Mouse (Mus musculus): Measurements from ENCODE around the gene Ccdc85b. TPM values are rescaled to one million over a fixed set of nuclear protein-coding genes. Genes with fewer than 3 reads are reported as not detected.

Gene Ccdc85b
- polyA plus RNA-seq (2014; fragmentation: Illumina TruSeq; extraction: RNeasy Lipid Tissue Mini Kit (QIAGEN cat#74804); ENCODE audit: low replicate concordance) = 0.15 TPM

GRCm38 (mm10) chr19:5457746-5458442 lies at the start of gene Ccdc85b:
Ccdc85b (minus strand) TSS chr19:5457894.

DNA sequence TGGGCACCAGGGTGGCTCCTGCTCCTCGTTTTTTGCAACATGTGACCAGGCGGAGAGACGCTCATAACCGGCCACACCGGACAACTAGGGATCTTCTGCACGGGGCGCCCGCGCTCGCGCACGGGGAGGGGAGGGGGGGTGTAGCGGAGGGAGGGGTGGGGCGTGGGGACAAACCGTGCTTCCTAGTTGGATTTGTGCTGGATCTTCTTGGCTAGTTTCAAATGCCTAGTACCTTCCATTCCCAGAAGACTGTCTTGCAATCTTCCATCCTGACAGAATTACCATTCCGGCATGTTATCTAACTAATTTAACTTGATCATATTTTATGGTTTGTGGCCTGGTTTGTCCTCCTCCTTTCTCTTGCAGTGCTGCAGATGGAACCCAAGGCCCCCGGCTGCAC lies 46.0 kb upstream of the Ccdc85b start, which contains the start of gene 1700020D05Rik:
TSS of gene 1700020D05Rik (minus strand) at position 101 of the 400 bp plus-strand sequence.

GRCm38 (mm10) chr19:5490313-5490897 lies 32.7 kb upstream of the Ccdc85b start, which contains the start of gene Cfl1:
Cfl1 (plus strand) TSS chr19:5490455.

GRCm38 (mm10) chr19:5487768-5488550 lies 30.3 kb upstream of the Ccdc85b start, which contains the start of gene Mus81:
Mus81 (minus strand) TSS chr19:5488402.

GRCm38 (mm10) chr19:5473720-5474119 lies 16.0 kb upstream of the Ccdc85b start, which contains the start of gene Efemp2:
Efemp2 (plus strand) TSS chr19:5473954.

GRCm38 (mm10) chr19:5468374-5468773 lies 10.7 kb upstream of the Ccdc85b start, which contains the start of gene Ctsw:
Ctsw (minus strand) TSS chr19:5468507.

DNA sequence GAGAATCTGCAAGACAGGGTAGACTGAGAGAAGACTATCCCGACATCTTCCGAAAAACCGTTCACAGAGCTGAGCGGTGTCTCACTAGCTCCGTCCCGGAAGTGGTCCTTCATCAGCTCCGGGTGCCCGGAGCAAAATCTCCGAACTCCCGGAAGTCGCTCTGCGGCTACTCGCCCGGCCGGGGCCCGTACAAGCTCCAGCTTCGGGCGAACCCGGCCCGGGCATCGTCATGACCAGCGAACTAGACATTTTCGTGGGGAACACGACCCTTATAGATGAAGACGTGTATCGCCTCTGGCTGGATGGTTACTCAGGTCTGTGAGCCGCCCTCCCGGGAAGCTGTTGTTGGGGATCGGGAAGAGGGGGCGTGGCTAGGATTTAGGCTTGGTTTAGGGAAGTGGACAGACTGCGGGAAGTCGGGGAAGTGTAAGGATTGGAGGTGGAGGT lies 2.8 kb upstream of the Ccdc85b start, which contains the start of gene Fibp:
TSS of gene Fibp (plus strand) at position 151 of the 447 bp plus-strand sequence.

GRCm38 (mm10) chr19:5447515-5448353 lies 10.0 kb downstream of the Ccdc85b start, which contains the start of gene Fosl1:
Fosl1 (plus strand) TSS chr19:5447547.

DNA sequence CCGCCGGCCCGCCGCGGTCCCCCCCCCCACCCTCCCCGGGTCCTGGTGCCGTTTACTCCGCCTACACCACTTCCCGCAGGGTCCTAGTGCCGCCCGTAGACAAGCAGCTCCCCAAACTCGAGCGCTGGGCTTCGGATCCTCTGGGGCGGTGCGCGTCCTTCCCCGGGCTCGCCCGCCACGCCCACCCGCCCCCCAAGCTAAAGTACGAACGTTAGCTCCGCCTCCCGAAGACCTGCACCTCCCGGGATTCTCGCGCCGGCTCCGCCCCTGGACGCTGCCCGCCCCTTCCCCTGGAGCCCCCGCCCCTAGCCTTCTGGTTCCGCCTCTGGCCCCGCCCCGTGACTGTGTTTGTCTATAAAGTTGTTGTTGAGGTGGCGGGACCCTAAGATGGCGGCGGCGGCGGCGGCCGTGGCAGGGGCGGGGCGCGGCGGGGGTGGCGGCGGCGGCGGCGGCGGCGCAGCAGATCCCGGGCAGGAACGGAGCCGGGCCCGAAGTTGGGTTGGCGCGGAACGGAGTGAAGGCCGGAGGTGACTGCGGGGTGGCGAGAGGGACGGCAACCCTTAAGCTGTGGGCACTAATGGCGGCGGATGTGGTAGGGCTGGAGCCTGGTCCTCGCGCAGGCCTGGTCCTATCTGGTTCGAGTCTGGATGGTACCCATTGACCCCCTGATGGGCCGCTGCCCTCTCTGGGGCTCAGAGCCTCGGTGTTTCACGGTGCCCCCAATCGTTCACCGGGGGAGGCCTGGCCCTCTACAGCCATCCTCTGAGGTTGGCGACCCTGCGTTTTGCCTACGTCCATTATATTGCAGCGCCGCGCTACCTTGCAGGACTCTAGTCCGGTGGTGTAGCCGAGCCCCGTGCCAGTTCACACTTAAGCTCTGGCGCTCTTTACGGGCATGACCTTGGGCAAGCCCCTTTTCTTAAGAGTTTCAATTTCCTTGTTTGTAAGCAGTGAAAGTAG lies 32.6 kb downstream of the Ccdc85b start, which contains the start of the genes Drap1 and AI837181:
TSS of gene Drap1 (minus strand) at position 198 of the 960 bp plus-strand sequence.
TSS of gene AI837181 (plus strand) at position 363 of the 960 bp plus-strand sequence.

Other genes with a start within 250 kb of the Ccdc85b start
- 0.74 TPM for gene Pacs1, start 184.8 kb downstream of the Ccdc85b start, polyA plus RNA-seq (2014; fragmentation: Illumina TruSeq; extraction: RNeasy Lipid Tissue Mini Kit (QIAGEN cat#74804); ENCODE audit: low replicate concordance)
- 25.7 TPM for gene Sf3b2, start 162.4 kb downstream of the Ccdc85b start, polyA plus RNA-seq (2014; fragmentation: Illumina TruSeq; extraction: RNeasy Lipid Tissue Mini Kit (QIAGEN cat#74804); ENCODE audit: low replicate concordance)
- gene Gal3st3, start 159.6 kb downstream of the Ccdc85b start, polyA plus RNA-seq (2014; fragmentation: Illumina TruSeq; extraction: RNeasy Lipid Tissue Mini Kit (QIAGEN cat#74804); ENCODE audit: low replicate concordance) = not detected
- gene Catsper1, start 122.2 kb downstream of the Ccdc85b start, polyA plus RNA-seq (2014; fragmentation: Illumina TruSeq; extraction: RNeasy Lipid Tissue Mini Kit (QIAGEN cat#74804); ENCODE audit: low replicate concordance) = not detected
- gene Cst6, start 108.3 kb downstream of the Ccdc85b start, polyA plus RNA-seq (2014; fragmentation: Illumina TruSeq; extraction: RNeasy Lipid Tissue Mini Kit (QIAGEN cat#74804); ENCODE audit: low replicate concordance) = 1.3 TPM
- gene Eif1ad, start 91.2 kb downstream of the Ccdc85b start, polyA plus RNA-seq (2014; fragmentation: Illumina TruSeq; extraction: RNeasy Lipid Tissue Mini Kit (QIAGEN cat#74804); ENCODE audit: low replicate concordance) = 18.5 TPM
- gene Banf1, start 90.7 kb downstream of the Ccdc85b start, polyA plus RNA-seq (2014; fragmentation: Illumina TruSeq; extraction: RNeasy Lipid Tissue Mini Kit (QIAGEN cat#74804); ENCODE audit: low replicate concordance) = 4.5 TPM
- gene Sart1, start 69.2 kb downstream of the Ccdc85b start, polyA plus RNA-seq (2014; fragmentation: Illumina TruSeq; extraction: RNeasy Lipid Tissue Mini Kit (QIAGEN cat#74804); ENCODE audit: low replicate concordance) = 1.6 TPM
- gene Tsga10ip, start 55.4 kb downstream of the Ccdc85b start, polyA plus RNA-seq (2014; fragmentation: Illumina TruSeq; extraction: RNeasy Lipid Tissue Mini Kit (QIAGEN cat#74804); ENCODE audit: low replicate concordance) = not detected
- gene Drap1, start 32.9 kb downstream of the Ccdc85b start, polyA plus RNA-seq (2014; fragmentation: Illumina TruSeq; extraction: RNeasy Lipid Tissue Mini Kit (QIAGEN cat#74804); ENCODE audit: low replicate concordance) = 1.9 TPM
- not detected for gene AI837181, start 32.8 kb downstream of the Ccdc85b start, polyA plus RNA-seq (2014; fragmentation: Illumina TruSeq; extraction: RNeasy Lipid Tissue Mini Kit (QIAGEN cat#74804); ENCODE audit: low replicate concordance)
- not detected for gene Fosl1, start 10.3 kb downstream of the Ccdc85b start, polyA plus RNA-seq (2014; fragmentation: Illumina TruSeq; extraction: RNeasy Lipid Tissue Mini Kit (QIAGEN cat#74804); ENCODE audit: low replicate concordance)
- 2.7 TPM for gene Fibp, start 2.7 kb upstream of the Ccdc85b start, polyA plus RNA-seq (2014; fragmentation: Illumina TruSeq; extraction: RNeasy Lipid Tissue Mini Kit (QIAGEN cat#74804); ENCODE audit: low replicate concordance)
- gene Ctsw, start 10.6 kb upstream of the Ccdc85b start, polyA plus RNA-seq (2014; fragmentation: Illumina TruSeq; extraction: RNeasy Lipid Tissue Mini Kit (QIAGEN cat#74804); ENCODE audit: low replicate concordance) = not detected
- gene Efemp2, start 16.1 kb upstream of the Ccdc85b start, polyA plus RNA-seq (2014; fragmentation: Illumina TruSeq; extraction: RNeasy Lipid Tissue Mini Kit (QIAGEN cat#74804); ENCODE audit: low replicate concordance) = 0.74 TPM
- not detected for gene Mus81, start 30.5 kb upstream of the Ccdc85b start, polyA plus RNA-seq (2014; fragmentation: Illumina TruSeq; extraction: RNeasy Lipid Tissue Mini Kit (QIAGEN cat#74804); ENCODE audit: low replicate concordance)
- gene Cfl1, start 32.6 kb upstream of the Ccdc85b start, polyA plus RNA-seq (2014; fragmentation: Illumina TruSeq; extraction: RNeasy Lipid Tissue Mini Kit (QIAGEN cat#74804); ENCODE audit: low replicate concordance) = 164 TPM
- gene 1700020D05Rik, start 45.9 kb upstream of the Ccdc85b start, polyA plus RNA-seq (2014; fragmentation: Illumina TruSeq; extraction: RNeasy Lipid Tissue Mini Kit (QIAGEN cat#74804); ENCODE audit: low replicate concordance) = not detected
- not detected for gene Snx32, start 52.6 kb upstream of the Ccdc85b start, polyA plus RNA-seq (2014; fragmentation: Illumina TruSeq; extraction: RNeasy Lipid Tissue Mini Kit (QIAGEN cat#74804); ENCODE audit: low replicate concordance)
- 9.6 TPM for gene Ovol1, start 102.8 kb upstream of the Ccdc85b start, polyA plus RNA-seq (2014; fragmentation: Illumina TruSeq; extraction: RNeasy Lipid Tissue Mini Kit (QIAGEN cat#74804); ENCODE audit: low replicate concordance)
- gene Ap5b1, start 110.1 kb upstream of the Ccdc85b start, polyA plus RNA-seq (2014; fragmentation: Illumina TruSeq; extraction: RNeasy Lipid Tissue Mini Kit (QIAGEN cat#74804); ENCODE audit: low replicate concordance) = not detected
- gene Rnaseh2c, start 144.0 kb upstream of the Ccdc85b start, polyA plus RNA-seq (2014; fragmentation: Illumina TruSeq; extraction: RNeasy Lipid Tissue Mini Kit (QIAGEN cat#74804); ENCODE audit: low replicate concordance) = 0.71 TPM
- gene Kat5, start 152.3 kb upstream of the Ccdc85b start, polyA plus RNA-seq (2014; fragmentation: Illumina TruSeq; extraction: RNeasy Lipid Tissue Mini Kit (QIAGEN cat#74804); ENCODE audit: low replicate concordance) = 19.1 TPM
- gene Rela, start 179.6 kb upstream of the Ccdc85b start, polyA plus RNA-seq (2014; fragmentation: Illumina TruSeq; extraction: RNeasy Lipid Tissue Mini Kit (QIAGEN cat#74804); ENCODE audit: low replicate concordance) = 0.26 TPM
- 1.6 TPM for gene Sipa1, start 205.8 kb upstream of the Ccdc85b start, polyA plus RNA-seq (2014; fragmentation: Illumina TruSeq; extraction: RNeasy Lipid Tissue Mini Kit (QIAGEN cat#74804); ENCODE audit: low replicate concordance)
- gene Map3k11, start 230.8 kb upstream of the Ccdc85b start, polyA plus RNA-seq (2014; fragmentation: Illumina TruSeq; extraction: RNeasy Lipid Tissue Mini Kit (QIAGEN cat#74804); ENCODE audit: low replicate concordance) = 0.41 TPM
- gene Pcnx3, start 231.0 kb upstream of the Ccdc85b start, polyA plus RNA-seq (2014; fragmentation: Illumina TruSeq; extraction: RNeasy Lipid Tissue Mini Kit (QIAGEN cat#74804); ENCODE audit: low replicate concordance) = 0.22 TPM
- gene Kcnk7, start 246.5 kb upstream of the Ccdc85b start, polyA plus RNA-seq (2014; fragmentation: Illumina TruSeq; extraction: RNeasy Lipid Tissue Mini Kit (QIAGEN cat#74804); ENCODE audit: low replicate concordance) = not detected